16 mouse cellular contexts compared by ENCODE assay signal in genomic region chr17:48678216-48678832, GRCm38 (mm10).
DNase-seq lines count a peak whose midpoint lies in the region; ATAC-seq lines count a peak whose summit lies in the region.
"Had no signal": no experiment of that assay in that cellular context is flagged by ENCODE, and none has a peak within 500 bp of the region (broad histone marks: within the 10 kb centered on the region; RNA-seq: fewer than 3 reads in every experiment).

No protein-coding gene starts in this region.

- no peak for ATAC-seq in hindbrain, embryonic 13.5 days (ENCODE audit: low FRiP score)
- ATAC-seq in neural tube, embryonic 13.5 days (ENCODE audit: low read depth): no peak
- ATAC-seq in forebrain, embryonic 16.5 days: peak; percentile 87

- no peak for DNase-seq in hindbrain, embryonic 10.5 days (ENCODE audit: low spot score)
- DNase-seq in neural tube, embryonic 10.5 days (ENCODE audit: extremely low spot score, low spot score): no peak
- DNase-seq in urinary bladder, postnatal 10 days (ENCODE audit: low spot score): no peak
- DNase-seq in thymus, postnatal 36 days: no peak
- DNase-seq: adrenal gland, postnatal 25 days; cerebellum, adult 9-10 months; kidney, adult 9 months; liver; lung, embryonic 14.5 days; thymus, postnatal 4 days had no signal

- no peak overlapping the region for H3K4me2 ChIP-seq in hindbrain, embryonic 13.5 days
- no peak overlapping the region for H3K4me2 ChIP-seq in neural tube, embryonic 13.5 days
- H3K4me2 ChIP-seq in forebrain, embryonic 16.5 days (ENCODE audit: low read length): no peak overlapping the region
- H3K4me2 ChIP-seq: embryonic facial prominence, embryonic 12.5 days; lung, embryonic 14.5 days; neural tube, embryonic 12.5 days had no signal

- H3K4me3 ChIP-seq in hindbrain, embryonic 13.5 days: no peak overlapping the region
- no peak overlapping the region for H3K4me3 ChIP-seq in hindbrain, embryonic 10.5 days
- H3K4me3 ChIP-seq in neural tube, embryonic 13.5 days: no peak overlapping the region
- H3K4me3 ChIP-seq in forebrain, embryonic 16.5 days (replicated peaks; ENCODE audit: low read length): no peak overlapping the region
- H3K4me3 ChIP-seq: embryonic facial prominence, embryonic 12.5 days; neural tube, embryonic 12.5 days had no signal

- peak overlapping the region; percentile 42; the same call in 1 of the 2 replicates for H3K27ac ChIP-seq in hindbrain, embryonic 13.5 days
- H3K27ac ChIP-seq in hindbrain, embryonic 10.5 days: no peak overlapping the region
- H3K27ac ChIP-seq in neural tube, embryonic 13.5 days (replicated peaks): 0 out of 2 replicates have a peak overlapping the region, but pooled peaks have one; percentile 28
- peak overlapping the region; percentile 70 for H3K27ac ChIP-seq in forebrain, embryonic 16.5 days (ENCODE audit: low read length)
- H3K27ac ChIP-seq: embryonic facial prominence, embryonic 12.5 days; macrophage; neural tube, embryonic 12.5 days had no signal

- no peaks in the 10 kb centered on the region for H3K27me3 ChIP-seq in hindbrain, embryonic 13.5 days
- no peaks in the 10 kb centered on the region for H3K27me3 ChIP-seq in hindbrain, embryonic 10.5 days (ENCODE audit: insufficient read depth, poor library complexity, severe bottlenecking)
- no peaks in the 10 kb centered on the region for H3K27me3 ChIP-seq in neural tube, embryonic 13.5 days
- H3K27me3 ChIP-seq in forebrain, embryonic 16.5 days (replicated peaks; ENCODE audit: control insufficient read depth, insufficient read depth, low read length): no peaks in the 10 kb centered on the region
- H3K27me3 ChIP-seq: embryonic facial prominence, embryonic 12.5 days; neural tube, embryonic 12.5 days had no signal

- WGBS in hindbrain, embryonic 13.5 days: 64% methylated on average over 12 of the region's 12 CpGs
- 66% methylated on average over 12 of the region's 12 CpGs for WGBS in hindbrain, embryonic 10.5 days
- WGBS in neural tube, embryonic 13.5 days: 67% methylated on average over 12 of the region's 12 CpGs
- WGBS in forebrain, embryonic 16.5 days: 53% methylated on average over 12 of the region's 12 CpGs

- H3K36me3 ChIP-seq in hindbrain, embryonic 13.5 days: no peaks in the 10 kb centered on the region
- H3K36me3 ChIP-seq in hindbrain, embryonic 10.5 days: no peaks in the 10 kb centered on the region
- H3K36me3 ChIP-seq in neural tube, embryonic 13.5 days: no peaks in the 10 kb centered on the region
- H3K36me3 ChIP-seq in forebrain, embryonic 16.5 days (ENCODE audit: control insufficient read depth, insufficient read depth): no peaks in the 10 kb centered on the region
- H3K36me3 ChIP-seq: embryonic facial prominence, embryonic 12.5 days; neural tube, embryonic 12.5 days had no signal

- H3K9me3 ChIP-seq in hindbrain, embryonic 13.5 days: 0 out of 2 replicates have a peak, but pooled peaks cover 6% of the 10 kb centered on the region
- H3K9me3 ChIP-seq in hindbrain, embryonic 10.5 days: no peaks in the 10 kb centered on the region; the same call in 1 of the 2 replicates
- peaks cover 3% of the 10 kb centered on the region; the same call in 1 of the 2 replicates for H3K9me3 ChIP-seq in neural tube, embryonic 13.5 days
- no peaks in the 10 kb centered on the region for H3K9me3 ChIP-seq in forebrain, embryonic 16.5 days (ENCODE audit: control insufficient read depth, low read length)
- H3K9me3 ChIP-seq: embryonic facial prominence, embryonic 12.5 days; neural tube, embryonic 12.5 days had no signal

- H3K9ac ChIP-seq in hindbrain, embryonic 13.5 days: no peak overlapping the region
- H3K9ac ChIP-seq in neural tube, embryonic 13.5 days: no peak overlapping the region
- H3K9ac ChIP-seq in forebrain, embryonic 16.5 days (replicated peaks; ENCODE audit: low read depth, low read length): no peak overlapping the region
- H3K9ac ChIP-seq: embryonic facial prominence, embryonic 12.5 days; lung, embryonic 14.5 days; neural tube, embryonic 12.5 days had no signal

- H3K4me1 ChIP-seq in hindbrain, embryonic 13.5 days (replicated peaks): no peaks in the 10 kb centered on the region
- no peaks in the 10 kb centered on the region for H3K4me1 ChIP-seq in hindbrain, embryonic 10.5 days (replicated peaks)
- no peaks in the 10 kb centered on the region for H3K4me1 ChIP-seq in neural tube, embryonic 13.5 days (replicated peaks)
- no peaks in the 10 kb centered on the region for H3K4me1 ChIP-seq in forebrain, embryonic 16.5 days (replicated peaks; ENCODE audit: control insufficient read depth, insufficient read depth, low read length)
- H3K4me1 ChIP-seq: embryonic facial prominence, embryonic 12.5 days; neural tube, embryonic 12.5 days had no signal
